Mouse (Mus musculus): ENCODE measurements at regions not wholly inside any gene's neighbourhood (a gene's known extent, or its start where the extent isn't known, plus 50 kb on each side); places are given as distances from the start of the nearest gene placed in this dataset.
A peak's percentile ranks its signal among the peaks of the same experiment; 100 is the strongest.

DNA sequence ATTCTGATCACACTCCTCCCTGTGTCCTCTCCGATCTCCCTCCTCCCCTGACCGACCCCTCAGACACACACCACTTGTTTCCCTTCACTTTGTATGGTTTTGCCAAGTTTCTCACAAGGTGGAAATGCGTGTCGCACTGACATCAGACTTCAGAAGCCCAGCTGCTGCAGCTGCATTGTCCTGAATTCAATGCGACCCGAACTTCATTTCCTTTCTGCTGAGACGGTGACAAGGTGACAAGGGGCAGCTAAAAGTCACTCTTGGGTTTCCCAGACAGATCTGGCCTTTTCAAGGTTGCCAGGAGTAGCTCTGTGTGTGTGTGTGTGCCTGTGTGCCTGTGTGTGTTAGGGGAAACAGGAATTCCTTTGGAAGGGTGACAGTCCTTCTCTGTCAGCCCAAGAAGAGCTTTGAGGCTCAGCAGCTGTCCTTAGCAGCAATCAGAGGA, 139.5 kb downstream of the Plk2 start:
- no peak for ATAC-seq (replicated peaks; ENCODE audit: insufficient number of reproducible peaks, low FRiP score, low TSS enrichment, poor library complexity, severe bottlenecking)

DNA sequence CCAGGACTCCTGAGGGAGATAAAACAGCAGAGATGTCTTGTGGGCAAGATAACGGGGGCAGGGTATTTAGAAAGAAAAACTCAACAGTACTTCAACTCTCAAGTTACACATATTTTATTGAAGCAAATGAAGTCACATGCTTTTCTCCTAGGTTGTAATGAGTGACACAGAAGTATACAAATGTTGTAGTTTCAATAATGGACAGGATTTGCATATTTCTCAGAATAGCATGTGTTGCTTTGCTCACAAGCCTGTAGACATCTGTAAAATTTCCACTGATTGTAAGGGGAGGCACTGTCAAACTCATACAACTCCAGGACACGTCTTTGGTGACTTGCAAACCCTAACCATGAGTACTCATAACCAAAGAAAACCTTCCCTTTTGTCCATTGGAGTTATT, 140.9 kb downstream of the Plk2 start:
- ATAC-seq (replicated peaks; ENCODE audit: insufficient number of reproducible peaks, low FRiP score, low TSS enrichment, poor library complexity, severe bottlenecking): no peak

DNA sequence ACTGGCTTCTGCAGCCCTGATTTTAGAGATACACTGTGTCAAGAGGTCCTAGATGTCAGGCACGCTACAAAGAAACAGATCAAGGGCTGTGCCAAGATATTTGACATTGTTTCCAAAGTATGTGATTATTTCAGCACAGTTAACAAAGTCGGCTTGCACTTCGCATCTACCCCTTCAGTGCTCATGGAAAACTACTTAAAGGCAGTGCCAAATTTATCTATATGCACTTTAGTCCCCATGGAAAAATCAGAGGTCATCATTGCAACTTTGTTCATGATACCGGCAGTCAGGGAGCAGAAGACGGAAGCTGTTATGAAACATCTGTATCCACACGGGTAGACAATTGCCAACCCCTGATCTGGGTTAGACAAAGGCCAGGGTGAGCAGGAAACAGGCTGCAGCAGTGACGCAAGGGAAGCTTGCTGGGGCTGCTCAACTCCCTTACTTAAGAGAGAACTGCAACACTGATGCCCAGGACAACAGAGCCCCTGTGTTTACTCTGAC, 143.2 kb downstream of the Plk2 start:
- peak; percentile 81 for ATAC-seq (replicated peaks; ENCODE audit: insufficient number of reproducible peaks, low FRiP score, low TSS enrichment, poor library complexity, severe bottlenecking)

DNA sequence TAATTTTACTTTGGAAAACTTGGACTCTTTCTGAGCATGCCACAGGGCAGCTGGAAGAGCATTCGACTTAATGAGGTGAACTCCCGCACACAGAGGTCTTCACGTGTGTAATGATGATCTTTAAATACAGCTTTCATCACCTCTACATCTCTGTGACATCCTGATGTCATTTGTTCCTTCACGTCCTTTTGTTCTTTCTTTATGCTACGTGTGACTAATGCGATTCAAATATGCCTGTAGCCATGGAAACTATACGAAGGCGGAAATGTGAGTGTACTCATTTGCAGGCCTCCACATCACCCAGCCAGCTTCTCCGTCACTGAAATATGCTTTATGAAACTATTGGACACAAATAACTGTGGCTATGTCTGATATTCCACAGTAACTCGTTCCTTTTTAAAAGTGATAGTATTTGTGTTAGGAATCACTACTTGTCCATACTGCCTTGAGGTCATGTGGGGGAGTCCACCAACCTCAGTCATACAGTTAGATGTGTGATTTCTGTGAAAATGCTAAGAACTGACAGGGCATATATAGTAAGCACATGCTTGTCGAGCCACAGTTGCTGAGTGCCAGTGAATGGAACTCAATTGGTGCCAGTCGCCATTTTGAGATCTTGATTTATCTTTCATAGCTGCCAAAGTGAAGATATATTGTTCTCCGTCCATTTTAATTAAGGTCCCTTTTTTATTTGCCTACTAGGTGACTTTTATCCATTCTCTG, 145.9 kb downstream of the Plk2 start:
- no peak for ATAC-seq (replicated peaks; ENCODE audit: insufficient number of reproducible peaks, low FRiP score, low TSS enrichment, poor library complexity, severe bottlenecking)

DNA sequence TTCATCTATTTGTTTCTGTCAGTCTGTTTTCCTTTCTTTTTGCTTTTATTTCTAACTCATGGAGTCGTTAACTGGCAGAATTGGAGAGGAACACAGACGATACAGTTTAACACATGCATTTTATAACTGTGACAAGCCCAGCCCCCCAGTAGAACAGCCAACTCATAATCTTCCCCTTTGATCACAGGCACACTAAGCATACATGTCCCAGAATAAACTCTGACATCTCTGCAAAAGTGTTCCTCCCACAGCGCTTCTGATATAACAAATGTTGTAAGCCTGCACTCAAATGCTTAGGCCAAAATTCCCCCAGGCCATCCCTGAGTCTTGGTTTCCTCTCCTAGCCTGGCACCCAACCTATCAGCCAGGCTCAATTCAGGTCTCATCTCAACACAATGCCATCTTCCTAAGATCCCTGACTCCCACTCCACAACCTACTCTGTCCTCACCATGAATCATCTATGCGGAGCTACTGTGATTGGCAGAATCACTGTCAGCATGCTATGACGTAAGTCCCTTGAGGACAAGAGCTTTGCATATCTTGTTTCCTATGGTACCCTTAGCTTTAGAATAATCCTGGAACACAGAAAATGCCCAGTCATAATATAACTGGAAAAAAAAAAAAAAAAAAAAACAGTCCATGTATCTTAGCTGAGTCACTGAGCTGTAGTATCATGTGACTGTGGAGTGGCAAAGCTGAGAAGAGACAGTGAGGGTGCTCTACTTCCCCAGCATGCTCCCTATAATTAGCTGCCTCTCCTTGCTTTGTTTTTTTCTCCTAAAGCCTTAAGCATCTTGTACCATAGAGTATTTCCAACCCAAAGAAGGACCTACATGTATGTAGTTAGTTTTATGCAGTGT, 146.7 kb downstream of the Plk2 start:
- ATAC-seq (replicated peaks; ENCODE audit: insufficient number of reproducible peaks, low FRiP score, low TSS enrichment, poor library complexity, severe bottlenecking): no peak

DNA sequence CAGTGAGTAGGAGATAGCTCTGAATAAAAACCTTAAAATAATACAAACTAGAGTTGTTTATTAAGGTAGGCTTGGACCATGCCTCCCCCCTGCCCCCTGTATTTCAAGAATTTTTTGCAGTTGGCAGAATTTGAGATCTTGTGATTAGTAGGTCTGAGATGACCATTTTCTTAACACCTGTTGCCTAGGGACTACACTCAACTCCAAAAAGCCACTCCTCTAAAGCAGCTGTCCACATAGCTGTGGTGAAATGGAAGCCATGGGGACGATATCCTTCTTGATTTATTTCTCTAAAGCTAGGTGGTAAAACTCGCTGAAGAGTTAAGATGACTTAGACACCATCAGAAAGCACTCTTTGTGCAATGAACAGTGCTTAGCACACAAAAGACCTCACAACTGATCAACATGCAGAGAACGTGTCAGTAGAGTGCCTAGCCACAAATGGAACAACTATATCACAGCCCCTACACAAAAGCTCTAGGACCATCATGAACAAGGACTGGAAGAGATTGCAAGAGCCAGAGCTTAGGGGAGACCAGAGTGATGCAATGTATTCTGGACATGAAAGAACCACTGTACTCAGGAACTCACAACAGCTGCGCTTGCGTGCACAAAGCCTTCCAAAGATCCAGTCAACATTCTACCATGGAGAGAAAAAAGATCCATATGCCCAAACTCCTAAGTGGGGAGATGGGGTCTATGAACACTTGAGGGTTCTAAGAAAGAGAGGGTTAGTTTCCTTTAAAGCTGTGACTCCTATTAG, 147.6 kb downstream of the Plk2 start:
- ATAC-seq (replicated peaks; ENCODE audit: insufficient number of reproducible peaks, low FRiP score, low TSS enrichment, poor library complexity, severe bottlenecking): no peak

DNA sequence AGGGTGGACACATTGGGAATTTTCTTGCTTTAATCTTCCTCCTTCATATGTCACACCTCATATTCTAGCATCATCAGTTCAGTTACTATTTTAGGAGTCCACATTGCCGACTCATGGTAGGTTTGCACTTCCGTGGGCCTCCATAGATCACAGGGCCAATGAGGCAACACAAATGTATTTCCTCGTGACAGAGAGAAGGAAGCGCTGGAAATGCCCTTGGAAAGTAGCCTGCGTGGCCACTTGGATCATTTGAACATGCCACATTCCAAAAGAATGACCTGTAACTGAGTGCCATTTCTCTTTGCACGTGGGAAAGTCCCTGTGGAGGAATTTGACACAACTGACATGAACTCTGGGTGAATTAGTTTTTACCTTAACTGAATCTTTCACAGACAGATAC, 150.6 kb downstream of the Plk2 start:
- 0 out of 2 replicates have a peak, but pooled peaks have one; percentile 41 for ATAC-seq (replicated peaks; ENCODE audit: insufficient number of reproducible peaks, low FRiP score, low TSS enrichment, poor library complexity, severe bottlenecking)

DNA sequence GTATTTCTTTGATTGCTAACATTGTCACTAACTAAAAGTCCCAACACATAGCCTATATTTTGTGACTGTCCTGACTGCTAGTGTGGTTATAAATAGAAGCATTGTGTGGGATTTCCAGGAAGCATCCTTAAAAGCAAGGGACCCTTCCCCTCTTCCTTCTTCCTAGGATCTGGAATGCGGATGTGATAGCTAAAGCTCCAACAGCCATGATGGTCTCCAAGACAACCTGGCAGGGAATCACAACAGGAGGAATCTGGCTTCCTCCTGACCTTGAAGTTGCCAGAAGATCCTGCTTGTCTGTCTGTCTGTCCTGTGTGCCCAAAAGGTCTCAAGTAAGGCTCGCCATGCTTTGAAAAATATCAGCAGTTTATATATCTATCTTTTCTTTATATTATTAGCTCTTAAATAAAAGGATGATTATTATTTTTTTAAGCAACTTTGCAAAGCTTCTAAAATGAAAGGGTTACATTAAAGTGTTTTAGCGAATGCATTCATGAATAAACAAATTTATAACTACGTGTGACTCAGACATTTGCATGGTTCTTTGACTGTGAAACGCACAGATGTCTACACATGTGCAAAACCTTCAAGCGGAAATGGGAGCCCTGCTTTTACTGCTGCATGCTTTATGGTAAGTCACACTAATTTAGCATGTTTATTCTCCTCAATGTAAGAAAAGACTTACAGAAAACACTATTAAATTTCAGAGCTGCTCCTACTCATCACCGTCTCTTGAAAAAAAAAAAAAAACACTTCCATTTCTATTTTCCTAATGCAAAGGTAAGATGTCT, 160.9 kb downstream of the Plk2 start:
- no peak for ATAC-seq (replicated peaks; ENCODE audit: insufficient number of reproducible peaks, low FRiP score, low TSS enrichment, poor library complexity, severe bottlenecking)

DNA sequence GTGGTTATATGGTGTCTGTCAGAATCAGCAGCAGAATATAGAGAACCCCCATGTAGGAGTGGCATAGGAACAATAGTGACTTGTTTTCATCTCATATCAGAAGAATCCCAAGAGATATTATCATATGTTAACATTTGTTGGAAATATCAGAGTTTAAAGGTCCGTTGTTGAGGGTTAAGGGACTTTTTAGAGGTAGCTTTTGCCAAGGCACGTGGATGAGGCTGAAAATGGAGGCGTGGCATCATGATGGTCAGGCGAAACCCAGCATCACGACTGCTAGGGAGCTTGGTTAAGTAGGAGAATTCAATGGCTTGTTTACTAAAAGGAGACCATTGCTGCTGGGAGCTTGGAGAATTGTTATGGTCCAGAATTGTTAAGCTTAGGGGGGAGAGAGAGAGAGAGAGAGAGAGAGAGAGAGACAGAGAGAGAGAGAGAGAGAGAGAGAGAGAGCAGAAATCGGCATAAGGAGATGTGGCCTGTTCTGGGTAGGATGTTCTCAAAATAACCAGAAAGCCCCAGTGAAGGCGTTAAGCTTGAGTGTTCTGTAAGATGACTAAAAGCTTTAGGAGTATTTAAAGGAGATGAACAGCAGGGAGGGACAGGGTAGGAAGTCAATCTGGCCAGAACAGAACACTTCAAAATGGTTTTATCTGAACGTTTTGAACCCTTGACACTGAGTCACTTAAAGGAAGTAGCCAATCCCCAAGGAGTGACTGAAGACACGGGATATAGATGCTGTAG, 161.7 kb downstream of the Plk2 start:
- ATAC-seq (replicated peaks; ENCODE audit: insufficient number of reproducible peaks, low FRiP score, low TSS enrichment, poor library complexity, severe bottlenecking): no peak

DNA sequence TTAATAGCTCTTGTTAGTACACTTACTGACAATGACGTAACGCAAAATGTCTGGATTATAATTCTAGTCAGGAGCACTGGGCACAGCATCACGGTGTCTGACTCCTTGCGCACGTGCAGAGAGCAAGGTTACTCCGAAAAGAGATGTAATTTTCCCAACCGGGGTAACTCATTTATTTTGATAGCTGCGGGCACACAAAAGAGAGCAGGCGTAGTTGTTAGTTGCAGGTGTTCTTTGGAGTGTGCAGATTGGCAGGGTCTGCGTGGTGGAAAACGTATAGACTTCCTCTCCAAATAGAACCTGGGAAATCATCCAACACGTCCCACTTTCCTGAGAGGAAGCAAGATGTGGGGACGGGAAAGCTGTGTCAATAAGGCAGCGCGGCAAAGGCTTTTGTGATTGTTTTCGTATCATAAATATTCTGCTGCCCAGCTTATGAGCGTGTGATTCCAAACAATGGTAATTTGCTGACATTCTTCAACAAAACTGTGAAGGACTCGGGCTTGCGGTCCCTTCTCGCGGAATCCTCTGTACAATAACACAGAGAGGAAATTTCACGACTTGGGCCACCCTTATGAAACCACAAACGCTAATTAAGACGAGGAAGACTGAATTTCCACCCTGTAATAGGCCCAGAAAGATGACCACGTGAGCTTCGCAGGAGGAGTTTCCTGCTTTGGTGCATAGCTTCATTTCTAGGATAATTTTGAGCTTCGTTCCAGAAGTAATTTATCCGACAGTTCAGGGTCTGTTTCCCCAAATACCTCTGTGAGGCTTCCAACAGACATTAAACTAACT, 163.3 kb downstream of the Plk2 start:
- ATAC-seq (replicated peaks; ENCODE audit: insufficient number of reproducible peaks, low FRiP score, low TSS enrichment, poor library complexity, severe bottlenecking): peak; percentile 64

DNA sequence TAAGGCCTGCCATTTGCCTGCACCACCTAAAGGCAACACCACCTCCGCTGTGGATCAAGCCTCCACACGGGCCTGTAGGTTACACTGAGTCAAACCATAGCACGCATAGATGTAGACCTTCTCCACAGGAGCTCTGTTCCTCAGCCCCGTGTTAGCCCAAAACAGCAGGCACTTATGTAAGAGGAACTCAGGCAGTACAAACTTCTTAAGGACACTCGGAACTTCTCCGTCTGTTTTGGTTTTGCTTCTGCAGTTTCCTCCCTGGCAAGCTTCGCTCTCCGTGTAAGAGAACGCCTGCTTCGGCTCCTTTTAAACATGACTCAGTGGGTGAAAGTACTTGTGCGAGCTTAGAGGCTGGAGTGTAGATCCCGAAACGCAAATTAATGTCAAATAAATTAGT, 165.7 kb downstream of the Plk2 start:
- peak; percentile 28; the same call in 1 of the 2 replicates for ATAC-seq (replicated peaks; ENCODE audit: insufficient number of reproducible peaks, low FRiP score, low TSS enrichment, poor library complexity, severe bottlenecking)

DNA sequence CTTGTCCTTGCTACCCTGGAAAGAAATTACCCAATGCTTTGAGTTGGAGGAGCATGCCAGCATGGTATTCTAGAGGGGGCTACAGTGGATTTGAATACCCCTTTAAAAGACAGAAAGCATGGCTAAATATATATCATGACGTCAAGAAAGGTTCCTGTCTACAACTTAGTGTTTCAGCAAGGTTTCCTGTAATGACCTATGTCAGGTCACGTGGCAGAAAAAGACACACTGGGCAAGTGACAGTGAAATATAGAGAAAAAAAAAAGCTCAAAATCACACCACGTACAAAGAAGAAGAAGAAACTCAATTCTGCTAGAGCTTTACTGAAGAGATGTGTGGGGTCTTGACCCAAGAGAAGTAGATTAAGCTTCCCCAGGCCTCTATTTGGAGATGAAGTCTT, 167.7 kb downstream of the Plk2 start:
- ATAC-seq (replicated peaks; ENCODE audit: insufficient number of reproducible peaks, low FRiP score, low TSS enrichment, poor library complexity, severe bottlenecking): no peak

DNA sequence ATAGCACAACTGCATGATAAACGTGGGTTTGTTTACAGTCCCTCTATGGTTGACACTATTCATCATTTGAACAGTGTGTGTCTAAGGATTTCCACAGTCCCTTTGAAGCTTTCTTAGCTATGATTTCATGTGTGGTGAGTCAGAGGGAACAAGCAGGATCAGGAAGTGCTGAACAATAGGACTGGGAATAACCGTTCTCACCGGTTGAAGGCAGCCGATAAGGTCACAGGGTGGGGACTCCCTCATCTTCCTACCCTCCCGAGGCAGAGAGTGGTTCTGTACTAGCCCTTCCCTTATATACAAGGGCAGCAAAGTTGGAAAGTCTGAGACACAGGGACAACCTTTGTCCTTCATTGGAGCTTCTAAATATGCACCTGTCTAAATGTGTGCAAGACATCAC, 168.1 kb downstream of the Plk2 start:
- no peak for ATAC-seq (replicated peaks; ENCODE audit: insufficient number of reproducible peaks, low FRiP score, low TSS enrichment, poor library complexity, severe bottlenecking)

DNA sequence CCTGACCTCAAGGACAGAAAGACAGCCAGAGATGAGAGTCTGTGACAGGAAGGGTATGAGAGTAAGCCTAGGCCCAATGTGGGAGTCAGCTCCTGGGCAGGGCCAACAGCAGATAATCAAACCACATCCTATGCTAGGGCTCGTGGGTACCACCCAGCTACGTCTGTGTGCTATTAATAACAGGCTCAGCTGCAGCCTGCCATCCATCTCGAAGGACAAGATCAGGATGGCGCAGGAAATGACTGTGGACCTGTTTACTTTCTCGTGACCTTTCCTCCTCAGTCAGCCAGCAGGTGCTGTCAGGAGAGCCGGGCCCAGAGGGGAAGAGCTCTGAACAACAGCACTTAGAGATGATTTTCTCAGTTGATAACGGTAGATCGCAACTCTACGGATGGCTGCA, 169.1 kb downstream of the Plk2 start:
- peak; percentile 69 for ATAC-seq (replicated peaks; ENCODE audit: insufficient number of reproducible peaks, low FRiP score, low TSS enrichment, poor library complexity, severe bottlenecking)

DNA sequence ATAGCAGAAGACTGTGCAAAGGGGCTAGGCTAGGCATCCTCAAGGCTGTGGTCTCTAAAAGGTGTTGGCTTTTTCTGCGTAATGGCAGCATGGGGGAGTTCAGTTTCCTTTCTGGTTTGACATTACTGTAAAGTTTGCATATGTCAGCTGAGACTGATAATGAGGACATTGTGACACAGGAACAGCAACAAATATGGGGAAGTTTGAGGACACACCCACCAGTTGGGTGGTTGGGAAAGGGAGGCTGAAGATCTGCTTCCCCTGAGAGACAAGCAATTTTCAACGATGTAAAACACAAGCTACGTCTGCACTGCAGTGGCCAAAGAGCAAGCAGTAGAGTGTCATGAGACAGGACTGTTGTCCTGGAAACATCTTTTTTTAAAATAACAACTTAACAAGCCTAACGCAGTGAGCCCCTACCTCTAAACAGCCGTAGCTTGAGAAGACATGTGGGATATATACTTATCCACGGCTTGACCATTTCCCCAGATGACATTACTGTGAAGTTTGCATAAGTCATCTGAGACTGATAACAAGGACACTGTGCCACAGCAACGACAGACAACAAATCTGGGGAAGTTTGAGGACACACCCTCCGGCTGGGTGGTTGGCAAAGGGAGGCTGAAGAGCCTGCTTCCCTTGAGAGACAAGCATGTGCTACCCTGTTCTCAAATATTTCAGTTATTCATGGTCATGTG, 173.8 kb downstream of the Plk2 start:
- ATAC-seq (replicated peaks; ENCODE audit: insufficient number of reproducible peaks, low FRiP score, low TSS enrichment, poor library complexity, severe bottlenecking): peak; percentile 90

DNA sequence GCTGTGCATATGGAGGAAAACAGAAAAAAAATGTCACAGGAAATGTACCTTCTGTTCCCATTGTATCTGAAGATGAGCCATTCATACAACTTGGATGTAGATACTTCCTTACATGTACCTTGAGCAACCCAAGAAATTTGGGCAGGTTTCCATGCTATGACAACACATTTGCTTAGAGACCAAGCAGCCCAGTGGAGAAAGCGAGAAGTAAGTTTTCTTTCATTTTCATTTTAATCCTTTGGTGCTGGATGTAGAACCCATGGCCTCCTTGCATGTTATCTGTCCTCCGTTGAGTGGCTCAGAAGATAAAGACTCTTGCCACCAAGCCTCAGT, 174.3 kb downstream of the Plk2 start:
- ATAC-seq (replicated peaks; ENCODE audit: insufficient number of reproducible peaks, low FRiP score, low TSS enrichment, poor library complexity, severe bottlenecking): peak; percentile 54

DNA sequence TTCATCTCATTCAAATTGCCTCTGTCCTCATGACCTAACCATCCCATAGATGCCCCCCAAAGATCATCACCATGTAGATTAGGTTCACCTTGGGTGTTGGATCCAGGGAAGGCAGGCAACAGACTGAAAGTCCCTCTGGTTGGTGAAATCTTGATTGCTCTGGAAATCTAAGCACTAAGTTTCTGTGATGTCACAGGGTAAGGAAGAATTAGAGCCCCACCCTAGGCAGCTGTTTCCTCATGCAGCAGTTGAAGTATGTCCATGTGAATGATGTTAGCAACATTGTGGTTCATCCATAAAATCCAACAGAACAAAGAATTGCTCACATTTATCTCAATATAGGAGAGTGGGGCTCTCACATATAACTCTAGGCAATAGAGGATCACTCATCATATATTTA, 175.5 kb downstream of the Plk2 start:
- no peak for ATAC-seq (replicated peaks; ENCODE audit: insufficient number of reproducible peaks, low FRiP score, low TSS enrichment, poor library complexity, severe bottlenecking)

All from monocyte, adult 5-6 weeks (primary cell).